Mouse (Mus musculus) thymus, adult 18-20 months (tissue): Measurements from ENCODE around the gene Terb2.
A peak's percentile ranks its signal among the peaks of the same experiment; 100 is the strongest.

Experiments used
- DNase-seq, 2 experiments: peaks; one replicate each; pipeline ENCODE4 v3.0.0; 2022; ENCODE audit warnings: mixed read lengths in 2 of 2

The Terb2 gene

DNA sequence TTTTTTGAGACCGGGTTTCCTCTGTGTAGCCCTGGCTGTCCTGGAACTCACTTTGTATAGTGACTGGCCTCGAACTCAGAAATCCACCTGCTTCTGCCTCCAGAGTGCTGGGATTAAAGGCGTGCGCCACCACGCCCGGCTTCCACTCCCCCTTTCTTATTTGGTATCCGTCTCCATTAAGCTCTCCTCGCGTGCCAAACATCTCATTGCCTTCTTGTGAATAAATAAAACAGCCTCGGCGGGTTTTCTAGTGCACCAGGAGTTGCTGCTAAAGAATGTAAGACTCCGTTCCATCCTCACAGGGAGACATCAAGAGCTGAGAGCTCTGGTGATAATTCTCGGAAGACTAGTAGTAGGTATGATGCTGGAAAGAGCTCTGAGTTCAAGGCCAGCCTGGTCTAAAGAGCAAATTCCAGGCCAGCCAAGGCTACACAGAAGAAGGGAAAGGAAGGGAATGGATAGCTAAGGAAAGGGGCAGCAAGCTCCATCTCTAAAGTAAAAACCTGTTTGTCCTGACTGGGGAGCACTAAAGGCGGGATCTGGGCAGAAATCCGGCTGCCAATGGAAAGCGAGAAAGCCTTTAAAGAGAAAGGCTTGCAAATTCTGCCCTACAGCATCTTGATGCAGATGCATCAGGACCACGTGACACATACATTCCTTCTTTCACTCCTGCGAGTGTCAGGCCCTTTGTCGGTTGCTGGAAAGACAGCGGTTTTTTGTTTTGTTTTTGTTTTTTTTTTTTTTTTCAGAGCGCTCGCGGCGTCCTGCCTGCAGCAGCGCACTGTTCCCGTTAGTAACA lies 47.9 kb downstream of the Terb2 start:
- no peak for DNase-seq

DNA sequence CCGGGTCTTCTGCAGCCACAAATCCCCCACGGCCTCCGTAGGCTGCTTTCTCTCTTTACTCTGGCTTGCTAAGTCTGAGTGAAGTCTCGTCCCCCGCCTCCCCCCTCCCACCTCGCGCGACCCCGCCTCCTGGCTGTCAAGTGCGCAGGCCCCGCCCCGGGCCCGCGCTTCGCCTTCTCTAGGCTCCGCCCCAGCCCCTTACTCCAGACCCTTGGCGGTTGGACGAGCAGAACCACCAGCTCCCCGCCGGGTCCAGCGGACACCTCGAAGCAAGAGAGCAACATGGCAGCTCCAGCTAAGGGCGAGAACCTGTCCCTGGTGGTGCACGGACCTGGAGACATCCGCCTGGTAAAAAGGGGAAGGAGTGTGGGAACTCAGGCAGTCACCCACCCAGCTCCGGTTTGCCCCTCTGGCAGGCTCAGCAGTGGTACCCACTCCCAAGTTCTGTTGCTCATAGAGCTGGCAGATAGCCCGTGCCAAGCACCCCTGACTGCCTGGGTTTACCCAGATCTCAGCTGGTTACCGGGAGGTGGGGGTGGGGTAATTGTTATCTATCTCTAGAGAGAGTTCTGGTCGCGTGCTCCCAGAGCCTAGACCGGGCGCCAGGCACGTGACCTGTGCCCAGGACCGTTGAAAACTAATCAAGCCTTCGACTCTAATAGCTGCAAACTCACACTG lies 48.7 kb downstream of the Terb2 start, which contains the start of gene Sord:
Sord (plus strand) TSS at position 139 of the 678 bp plus-strand sequence.
- peak; percentile 75 to 78 for DNase-seq

DNA sequence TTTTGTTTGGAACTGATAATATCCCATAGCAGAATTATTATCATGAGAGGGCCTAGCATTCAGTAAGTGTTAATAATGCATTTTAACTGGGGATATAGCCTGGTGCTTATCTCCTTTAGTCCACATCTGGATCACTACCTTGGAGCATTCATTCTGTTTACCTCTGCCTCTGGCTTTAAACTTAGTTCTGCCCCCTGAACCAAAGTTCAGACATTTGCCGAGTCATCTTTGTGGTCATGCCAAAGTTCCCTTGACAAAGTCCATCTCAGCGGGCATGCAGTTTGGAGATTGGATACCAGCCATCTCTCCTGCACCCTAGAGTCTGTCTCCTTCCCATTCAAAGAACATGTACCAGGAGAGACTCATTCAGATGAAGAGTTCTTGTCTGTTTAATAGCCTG lies 49.4 kb downstream of the Terb2 start:
- no peak for DNase-seq

DNA sequence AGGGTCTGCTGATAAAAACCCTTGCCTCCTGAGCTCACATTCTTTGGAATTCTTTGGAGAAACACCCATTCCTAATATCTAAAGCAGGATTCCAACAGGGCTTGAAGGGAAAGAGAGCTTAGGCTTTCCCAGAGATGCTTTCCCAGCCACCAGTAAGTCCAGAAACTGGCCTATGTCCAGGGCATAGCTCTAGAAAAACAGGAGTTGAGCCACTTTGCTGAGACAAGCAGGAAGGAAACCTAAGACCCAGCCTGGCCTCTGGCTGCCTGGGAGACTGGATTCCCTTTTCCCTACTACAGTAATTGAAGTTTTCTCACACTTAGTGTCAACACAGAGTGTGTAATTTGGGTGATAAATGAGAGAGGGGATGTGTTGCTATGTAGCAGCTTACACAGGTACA lies 50.2 kb downstream of the Terb2 start:
- DNase-seq: no peak

DNA sequence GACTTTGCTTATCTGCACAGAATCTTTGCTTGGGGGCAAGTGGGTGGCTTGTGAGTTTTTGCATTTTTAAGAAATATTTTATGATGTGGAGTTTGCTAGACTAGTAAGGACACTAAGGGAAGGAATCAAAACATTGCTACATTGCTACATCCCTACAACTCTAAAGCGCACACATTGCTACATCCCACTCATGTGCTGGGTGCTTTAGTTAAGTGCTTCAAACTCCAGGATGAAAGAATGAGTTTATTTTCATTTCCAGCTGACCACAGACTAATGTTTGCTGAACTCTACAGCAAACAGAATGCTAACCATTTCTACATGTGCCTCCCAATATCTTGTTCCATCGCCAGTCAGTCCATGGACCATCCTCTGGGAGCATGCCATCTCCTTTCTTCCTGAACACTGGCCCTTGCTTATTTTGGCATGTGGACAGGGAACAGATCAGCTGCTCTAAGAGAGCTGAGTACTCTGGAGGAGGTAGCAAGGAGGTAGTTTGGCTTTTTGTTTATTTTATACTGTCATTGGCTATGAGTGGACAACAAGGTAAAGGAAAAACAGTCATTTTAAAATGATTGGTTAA lies 51.9 kb downstream of the Terb2 start:
- no peak for DNase-seq

DNA sequence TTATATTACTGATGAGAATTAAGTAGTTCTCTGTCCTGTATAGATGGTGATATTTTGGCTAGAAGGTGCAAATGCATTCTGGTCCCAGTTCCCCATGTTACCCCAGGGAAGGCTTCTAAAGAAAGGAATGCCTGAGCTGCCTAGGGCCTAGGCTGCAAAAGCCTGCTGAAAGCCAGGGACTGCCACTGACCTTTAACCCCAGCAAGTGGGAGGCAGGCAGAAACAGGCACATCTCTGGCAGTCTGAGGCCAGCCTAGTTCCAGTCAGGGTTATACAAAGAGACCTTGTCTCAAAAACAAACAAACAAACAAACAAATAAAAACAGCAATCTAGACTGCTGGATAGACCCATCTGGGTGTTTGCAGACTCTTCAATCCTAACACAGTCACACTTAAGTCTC lies 54.7 kb downstream of the Terb2 start:
- no peak for DNase-seq

DNA sequence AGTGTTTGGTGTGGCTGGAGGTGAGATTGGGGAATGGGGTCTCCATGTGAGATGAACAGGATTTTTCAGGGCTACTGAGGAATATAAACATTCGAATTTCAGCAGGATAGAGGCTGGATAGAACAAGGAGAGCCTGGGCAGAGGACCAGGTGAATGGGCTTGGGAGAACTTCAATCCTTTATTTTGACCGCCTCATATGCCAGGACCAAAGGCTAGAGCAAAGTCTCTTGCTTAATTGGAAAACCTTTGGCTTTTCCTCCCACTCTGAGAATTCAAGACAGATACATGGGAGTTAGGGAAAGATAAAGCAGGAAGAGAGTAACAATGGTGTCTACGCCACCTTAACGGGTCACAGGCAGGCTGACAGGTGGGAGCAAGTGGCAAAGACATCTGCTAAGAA lies 55.2 kb downstream of the Terb2 start:
- no peak for DNase-seq

DNA sequence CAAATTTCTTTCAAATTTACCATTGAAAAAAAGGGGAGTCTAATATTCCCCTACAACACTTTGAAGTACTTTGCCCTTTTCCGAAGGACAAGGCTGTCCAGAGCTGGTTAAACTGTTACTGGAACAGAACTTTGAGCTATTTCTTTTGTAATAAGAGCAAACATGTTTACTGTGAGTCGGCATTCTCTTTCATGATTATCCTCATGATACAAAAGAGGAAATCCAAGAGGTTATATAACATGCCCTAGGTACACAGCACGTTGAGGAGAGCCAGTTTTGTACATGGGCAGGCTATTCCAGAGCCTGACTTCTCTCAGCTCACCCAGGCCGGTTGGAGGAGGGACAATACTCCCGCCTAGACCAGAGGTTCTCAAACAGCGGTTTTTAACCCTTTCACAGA lies 55.9 kb downstream of the Terb2 start:
- DNase-seq: no peak

DNA sequence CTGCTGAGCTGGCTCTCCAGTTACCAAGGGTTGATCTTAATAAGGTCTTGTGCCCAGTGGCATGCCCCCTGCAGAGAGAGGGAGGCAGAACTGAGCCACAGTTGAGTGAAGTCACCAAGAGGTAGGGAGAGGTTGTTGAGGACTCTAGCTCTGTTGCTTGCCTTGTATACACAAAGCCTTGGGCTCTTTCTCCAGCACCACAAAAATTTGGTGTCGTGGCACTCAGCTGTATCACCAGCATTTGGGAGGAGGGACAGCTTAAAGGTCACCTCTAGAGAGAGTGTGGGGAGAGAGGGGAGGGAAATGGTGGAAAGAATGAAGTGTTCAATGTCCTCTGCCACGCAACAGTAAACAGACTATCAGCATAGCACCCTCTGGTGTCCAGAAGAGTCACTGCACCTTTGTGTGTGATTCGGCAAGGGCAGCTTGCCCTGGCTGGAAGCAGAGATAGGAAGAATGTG lies 57.6 kb downstream of the Terb2 start:
- DNase-seq: peak; percentile 18 to 43

DNA sequence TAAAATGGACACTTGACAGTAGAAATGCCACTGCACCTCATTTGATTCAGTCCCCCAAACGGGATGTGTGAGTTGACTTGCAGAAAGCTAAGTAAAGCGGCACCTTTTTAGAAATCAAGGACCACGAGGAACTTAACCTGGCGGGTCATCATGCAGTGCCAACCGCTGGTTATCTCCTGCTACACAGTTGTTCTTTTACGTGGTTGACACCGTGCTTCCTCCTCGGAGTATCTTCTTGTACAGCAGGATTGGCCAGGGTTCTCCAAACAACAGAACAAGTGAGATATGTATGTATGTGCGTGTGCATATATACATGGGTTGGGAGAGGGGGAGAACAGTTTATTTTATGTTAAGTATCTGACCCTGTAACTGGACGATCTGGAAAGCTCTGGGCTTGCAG lies 61.7 kb downstream of the Terb2 start:
- no peak for DNase-seq

DNA sequence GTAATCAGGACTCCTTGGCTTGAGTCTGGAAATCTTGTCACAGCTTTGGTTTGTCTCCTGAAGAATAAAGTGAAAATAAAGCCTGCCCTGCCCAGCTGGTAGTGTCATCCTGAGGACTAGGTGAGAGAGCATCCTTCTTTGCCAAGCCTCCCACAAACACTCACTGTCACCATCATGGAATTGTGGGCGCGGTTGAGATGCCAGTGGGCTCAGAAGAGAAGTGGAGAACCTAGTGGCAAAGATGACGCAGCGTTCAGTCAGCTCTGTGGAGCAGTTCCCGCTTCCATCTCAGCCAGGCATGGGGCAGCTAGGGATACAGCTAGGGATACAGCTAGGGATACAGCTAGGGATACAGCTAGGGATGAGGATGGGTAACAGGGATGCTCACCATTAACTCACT lies 69.9 kb downstream of the Terb2 start:
- no peak for DNase-seq
